Mouse (Mus musculus) erythroblast, adult 5-6 weeks (primary cell): ENCODE data around the gene Trrap. TPM values are rescaled to one million over a fixed set of nuclear protein-coding genes. Genes with fewer than 3 reads are reported as not detected.

Experiments used
- total RNA-seq, 2 experiments: library from RNA; stranded (forward) in 1 of 2; stranded (reverse) in 1 of 2; fragments of 150-400 nt in 1 of 2; fragments of 200-764, 138-1000 nt in 1 of 2; gene quantifications; 2 replicates each; pipeline versions ENCODE4 v1.2.3 to v1.2.4; 2015 to 2017; ENCODE audit warnings: low replicate concordance in 2 of 2

The Trrap gene
- total RNA-seq, 2 experiments from 2014 or later, result 16.5 to 17.7 TPM

Other genes starting within 250 kb of the Trrap start
- not detected in 2 replicates for gene Nptx2, start 221.8 kb upstream of the Trrap start, total RNA-seq (2015; ENCODE audit: low replicate concordance)
- gene Nptx2, start 221.8 kb upstream of the Trrap start, total RNA-seq (2017; ENCODE audit: low replicate concordance), result not detected in 2 replicates
- not detected in 2 replicates for gene Tmem130, start 5.9 kb upstream of the Trrap start, total RNA-seq (2015; ENCODE audit: low replicate concordance)
- not detected in 2 replicates for gene Tmem130, start 5.9 kb upstream of the Trrap start, total RNA-seq (2017; ENCODE audit: low replicate concordance)
- 1.5 TPM in 2 replicates for gene Smurf1, start 198.1 kb downstream of the Trrap start, total RNA-seq (2015; ENCODE audit: low replicate concordance)
- gene Smurf1, start 198.1 kb downstream of the Trrap start, total RNA-seq (2017; ENCODE audit: low replicate concordance), result 1.1 and 2.1 TPM in 2 replicates